Mouse (Mus musculus) liver, adult 10 weeks (tissue): Measurements from ENCODE around the gene Cypt2. TPM values are rescaled to one million over a fixed set of nuclear protein-coding genes. Genes with fewer than 3 reads are reported as not detected.

ENCODE experiments used
- polyA plus RNA-seq: library from polyadenylated mRNA; stranded (reverse); fragments of 350-450 nt; fragmentation: Illumina TruSeq; extraction: RNeasy Lipid Tissue Mini Kit (QIAGEN cat#74804); gene quantifications from one replicate; pipeline ENCODE4 v1.2.3, GENCODE M21; 2014; ENCODE audit warnings: low read depth, low replicate concordance

Cypt2 gene
- polyA plus RNA-seq = not detected

GRCm38 (mm10) chrX:105499472-105499871 lies at the start of gene Cypt2:
Cypt2 (plus strand) TSS chrX:105499772.

